Mouse (Mus musculus) stomach, embryonic 14.5 days (tissue): ENCODE results near the gene Wbp2nl. TPM values are rescaled to one million over a fixed set of nuclear protein-coding genes. Genes with fewer than 3 reads are reported as not detected.

Source experiments
- ATAC-seq: fragments of 200-750 bp; cut with Nextera tagmentation; 2 replicates; pipeline ENCODE4 v1.8.0; 2017; ENCODE audit warnings: low read depth, moderate TSS enrichment; ENCODE audit not compliant: insufficient number of reproducible peaks, insufficient read depth, low FRiP score
- H3K27ac ChIP-seq: fragments of 300-500 bp; sonication (generic); 2 replicates; pipeline ENCODE4 v1.5.1; 2014; ENCODE audit warnings: mild to moderate bottlenecking, low read length, moderate library complexity, mixed read lengths
- H3K27me3 ChIP-seq: fragments of 300-500 bp; sonication (generic); 2 replicates; pipeline ENCODE4 v1.6.1; 2014; ENCODE audit warnings: low read length, control low read depth, mixed read lengths; ENCODE audit not compliant: control insufficient read depth, insufficient read depth
- H3K36me3 ChIP-seq: fragments of 300-500 bp; sonication (generic); 2 replicates; pipeline ENCODE4 v1.6.1; 2014; ENCODE audit warnings: mild to moderate bottlenecking, control low read depth, low read length, moderate library complexity, mixed read lengths; ENCODE audit not compliant: control insufficient read depth, insufficient read depth
- H3K4me1 ChIP-seq: fragments of 300-500 bp; sonication (generic); 2 replicates; pipeline ENCODE4 v1.6.1; 2014; ENCODE audit warnings: low read length, control low read depth, mixed read lengths; ENCODE audit not compliant: control insufficient read depth, insufficient read depth
- H3K4me2 ChIP-seq: fragments of 300-500 bp; sonication (generic); replicated peaks from 2 replicates; pipeline ENCODE4 v1.6.1; 2014; ENCODE audit warnings: low read depth, low read length, control low read depth
- H3K4me3 ChIP-seq: fragments of 300-500 bp; sonication (generic); 2 replicates; pipeline ENCODE4 v1.5.1; 2014; ENCODE audit warnings: low read depth, low read length, control low read depth
- H3K9ac ChIP-seq: fragments of 300-500 bp; sonication (generic); replicated peaks from 2 replicates; pipeline ENCODE4 v1.6.1; 2014; ENCODE audit warnings: low read depth, mild to moderate bottlenecking, control low read depth, low read length, moderate library complexity, mixed read lengths
- H3K9me3 ChIP-seq: fragments of 300-500 bp; sonication (generic); 2 replicates; pipeline ENCODE4 v1.6.1; 2016; ENCODE audit warnings: low read depth, low read length, control low read depth; ENCODE audit not compliant: control insufficient read depth
- WGBS: fragments of 180-500 bp; shearing (Covaris S2); extraction: QIAGEN DNeasy Blood & Tissue Kit; methylation state at CpG from one replicate; pipeline ENCODE4 v1.1.7; 2014; 5-methylcytosine and 5-hydroxymethylcytosine counted together
- polyA plus RNA-seq: library from polyadenylated mRNA; unstranded; fragments of >200 nt; fragmentation: Nextera tagmentation; extraction: Ambion mirVana; gene quantifications from 2 replicates; pipeline ENCODE4 v1.2.1, GENCODE M21; 2014

The Wbp2nl gene
- polyA plus RNA-seq, 1 experiment from 2014 or later, result 0.29 TPM

GRCm38 (mm10) chr15:82347303-82347676 is 48.5 kb downstream of the Wbp2nl start:
- no peaks in the 10 kb centered on the region for H3K27me3 ChIP-seq
- no peaks in the 10 kb centered on the region for H3K9me3 ChIP-seq
- H3K4me3 ChIP-seq, result peak overlapping the region; percentile 45
- peaks cover 11% of the 10 kb centered on the region; the same call in 1 of the 2 replicates for H3K4me1 ChIP-seq
- peak overlapping the region; percentile 77 for H3K4me2 ChIP-seq
- 78% methylated on average over 4 of the region's 4 CpGs for WGBS
- no peak for ATAC-seq
- H3K36me3 ChIP-seq, result peaks cover 26% of the 10 kb centered on the region
- peak overlapping the region; percentile 4; the same call in 1 of the 2 replicates for H3K9ac ChIP-seq
- H3K27ac ChIP-seq, result no peak overlapping the region; the same call in 1 of the 2 replicates

DNA sequence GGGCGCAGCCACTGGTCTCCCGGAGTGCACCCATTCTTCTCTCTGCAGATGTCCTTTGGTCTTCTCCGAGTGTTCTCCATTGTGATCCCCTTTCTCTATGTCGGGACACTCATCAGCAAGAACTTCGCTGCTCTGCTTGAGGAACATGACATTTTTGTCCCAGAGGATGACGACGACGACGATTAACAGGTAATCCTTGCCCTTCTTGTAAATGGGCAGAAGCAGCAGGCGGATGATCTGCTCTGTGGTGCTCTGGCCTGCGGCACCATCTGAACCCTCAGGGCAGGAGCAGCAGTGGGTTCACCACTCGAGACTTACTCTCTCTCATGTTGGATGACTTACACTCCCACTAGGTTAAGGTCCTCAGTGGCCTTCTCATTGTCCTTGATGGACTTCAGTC is 49.1 kb downstream of the Wbp2nl start:
- Histone ChIP-seq H3K4me3 (no peak overlapping the region), H3K27me3 (no peaks in the 10 kb centered on the region), H3K9me3 (no peaks in the 10 kb centered on the region), H3K4me1 (peaks cover 11% of the 10 kb centered on the region; the same call in 1 of the 2 replicates), H3K9ac (no peak overlapping the region), H3K27ac (no peak overlapping the region), H3K4me2 (no peak overlapping the region), H3K36me3 (peaks cover 26% of the 10 kb centered on the region)
- ATAC-seq, result no peak
- WGBS, result 94% methylated on average over 12 of the region's 12 CpGs

- H3K4me2 ChIP-seq, result no peak overlapping the region
- H3K36me3 ChIP-seq, result peaks cover 26% of the 10 kb centered on the region
- H3K27me3 ChIP-seq, result no peaks in the 10 kb centered on the region
- 80% methylated on average over 8 of the region's 8 CpGs for WGBS
- no peak for ATAC-seq
- no peak overlapping the region for H3K4me3 ChIP-seq
- no peaks in the 10 kb centered on the region for H3K9me3 ChIP-seq
- no peak overlapping the region for H3K27ac ChIP-seq
- peaks cover 16% of the 10 kb centered on the region; the same call in 1 of the 2 replicates for H3K4me1 ChIP-seq
- H3K9ac ChIP-seq, result no peak overlapping the region
Measured at GRCm38 (mm10) chr15:82348258-82348998, 49.7 kb downstream of the Wbp2nl start.

DNA sequence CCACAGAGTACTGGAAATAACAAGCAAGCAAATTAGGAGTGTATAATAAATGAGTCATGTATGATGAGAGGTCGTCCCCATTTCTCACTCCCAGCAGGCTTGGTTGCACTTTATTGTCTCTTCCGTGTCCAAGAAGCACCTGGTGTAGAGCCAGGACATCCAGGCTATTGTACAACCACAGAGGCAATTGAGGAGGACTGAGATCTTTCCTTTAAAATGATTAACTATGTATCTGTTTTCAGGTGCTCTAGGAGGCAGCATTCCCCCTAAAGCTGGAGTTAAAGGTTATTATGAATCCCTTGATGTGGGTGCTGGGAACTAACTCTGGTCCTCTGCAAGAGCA is 50.2 kb downstream of the Wbp2nl start:
- H3K4me3 ChIP-seq, result no peak overlapping the region
- H3K4me1 ChIP-seq, result peaks cover 16% of the 10 kb centered on the region; the same call in 1 of the 2 replicates
- peaks cover 26% of the 10 kb centered on the region for H3K36me3 ChIP-seq
- no peaks in the 10 kb centered on the region for H3K9me3 ChIP-seq
- no peak overlapping the region for H3K27ac ChIP-seq
- no peak overlapping the region for H3K9ac ChIP-seq
- no peak for ATAC-seq
- WGBS, result 78% methylated on average over 2 of the region's 2 CpGs
- no peak overlapping the region for H3K4me2 ChIP-seq
- no peaks in the 10 kb centered on the region for H3K27me3 ChIP-seq

GRCm38 (mm10) chr15:82350349-82350748 is 51.6 kb downstream of the Wbp2nl start:
- H3K9ac ChIP-seq, result no peak overlapping the region
- H3K27me3 ChIP-seq, result no peaks in the 10 kb centered on the region
- H3K36me3 ChIP-seq, result peaks cover 26% of the 10 kb centered on the region
- H3K27ac ChIP-seq, result no peak overlapping the region
- WGBS, result 83% methylated on average over 4 of the region's 4 CpGs
- H3K4me2 ChIP-seq, result no peak overlapping the region
- H3K9me3 ChIP-seq, result no peaks in the 10 kb centered on the region
- H3K4me1 ChIP-seq, result peaks cover 19% of the 10 kb centered on the region; the same call in 1 of the 2 replicates
- no peak overlapping the region for H3K4me3 ChIP-seq
- ATAC-seq, result no peak

DNA sequence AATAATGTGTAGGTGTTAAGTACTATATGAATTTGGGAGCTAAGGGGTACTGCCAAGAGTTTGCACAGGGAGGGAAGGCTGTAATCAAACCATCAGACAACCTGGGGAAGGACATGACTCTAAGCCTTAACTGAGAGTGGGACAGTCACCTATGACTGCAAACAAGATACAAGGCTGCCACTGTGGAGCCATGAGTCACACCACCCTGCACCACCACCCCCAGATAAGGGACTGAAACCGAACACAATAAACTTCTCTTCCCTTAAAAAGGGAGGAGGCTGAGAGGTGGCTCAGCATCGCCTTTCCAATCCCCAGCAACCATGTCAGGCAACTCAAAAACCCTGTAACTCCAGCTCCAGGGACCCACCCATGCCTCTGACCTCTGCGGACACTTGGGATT is 52.7 kb downstream of the Wbp2nl start:
- H3K4me1 ChIP-seq, result peaks cover 19% of the 10 kb centered on the region; the same call in 1 of the 2 replicates
- no peaks in the 10 kb centered on the region for H3K9me3 ChIP-seq
- no peak overlapping the region for H3K4me2 ChIP-seq
- H3K36me3 ChIP-seq, result peaks cover 26% of the 10 kb centered on the region
- no peaks in the 10 kb centered on the region for H3K27me3 ChIP-seq
- ATAC-seq, result no peak
- H3K9ac ChIP-seq, result no peak overlapping the region
- no peak overlapping the region for H3K27ac ChIP-seq
- WGBS, result 55% methylated on average over 3 of the region's 3 CpGs
- no peak overlapping the region; the same call in 1 of the 2 replicates for H3K4me3 ChIP-seq

GRCm38 (mm10) chr15:82353078-82353744 is 54.5 kb downstream of the Wbp2nl start:
- no peak for ATAC-seq
- WGBS, result 26% methylated on average over 14 of the region's 14 CpGs
- Histone ChIP-seq H3K4me2 (peak overlapping the region; percentile 68), H3K9me3 (no peaks in the 10 kb centered on the region), H3K9ac (peak overlapping the region; percentile 57), H3K36me3 (peaks cover 25% of the 10 kb centered on the region), H3K27ac (no peak overlapping the region), H3K27me3 (no peaks in the 10 kb centered on the region), H3K4me3 (peak overlapping the region; percentile 58), H3K4me1 (peaks cover 10% of the 10 kb centered on the region; the same call in 1 of the 2 replicates)

GRCm38 (mm10) chr15:82353745-82354113 is 55.0 kb downstream of the Wbp2nl start:
- Histone ChIP-seq H3K4me1 (peaks cover 12% of the 10 kb centered on the region; the same call in 1 of the 2 replicates), H3K4me2 (peak overlapping the region; percentile 68), H3K9me3 (no peaks in the 10 kb centered on the region), H3K4me3 (peak overlapping the region; percentile 58), H3K27ac (peak overlapping the region; percentile 46; the same call in 1 of the 2 replicates), H3K9ac (peak overlapping the region; percentile 57), H3K27me3 (no peaks in the 10 kb centered on the region), H3K36me3 (peaks cover 20% of the 10 kb centered on the region)
- peak; percentile 16; the same call in 1 of the 2 replicates for ATAC-seq
- WGBS, result under 1% methylated on average over 23 of the region's 23 CpGs
